Mouse (Mus musculus) liver, embryonic 14.5 days (tissue): ENCODE results near the gene 1700122O11Rik.

Experiments
- CTCF ChIP-seq: IDR thresholded peaks from 2 replicates; pipeline ENCODE4 v1.5.1; 2016; ENCODE audit warnings: antibody characterized with exemption, low read depth, control low read depth
- EP300 ChIP-seq: IDR thresholded peaks from 2 replicates; pipeline ENCODE4 v1.6.1; 2016; ENCODE audit warnings: antibody characterized with exemption, low read depth

- TF ChIP-seq CTCF (no peak), EP300 (no peak)
Measured at GRCm38 (mm10) chr17:48057382-48057781, 19.3 kb upstream of the 1700122O11Rik start.
